ENCODE assay signal across 9 mouse cellular contexts in genomic region chr2:128155412-128156066, GRCm38 (mm10). TPM values are rescaled to one million over a fixed set of nuclear protein-coding genes. Genes with fewer than 3 reads are reported as not detected.
DNase-seq lines count a peak whose midpoint lies in the region.
"Had no signal": no experiment of that assay in that cellular context is flagged by ENCODE, and none has a peak within 500 bp of the region (broad histone marks: within the 10 kb centered on the region; RNA-seq: fewer than 3 reads in every experiment).

No protein-coding gene starts in this region.

- peak; percentile 72 for DNase-seq in heart, postnatal 4 days
- DNase-seq in heart, adult 11 months, result no peak
- DNase-seq in spleen, adult 12 weeks (ENCODE audit: low spot score), result peak; percentile 41
- DNase-seq in spleen, adult 18-20 months, result no peak
- DNase-seq in kidney, postnatal 36 days, result peak; percentile 60 to 76
- peak; percentile 51 for DNase-seq in thymus, postnatal 14 days
- DNase-seq in B cell, adult 2 months, result no peak
- no peak for DNase-seq in gastrocnemius, adult 18-20 months (ENCODE audit: low spot score)
- DNase-seq: lung, embryonic 14.5 days had no signal

RNA-seq across cellular contexts. Expression of gene Bcl2l11, which starts 29.7 kb away (rescaled TPM):
- total RNA-seq in heart, postnatal 4 days (2021), result 10 to 100 TPM; 28.2 to 29.9 TPM
- total RNA-seq in gastrocnemius, adult 18-20 months (2021), result 1 to 10 TPM; 5.4 to 9.9 TPM

Comparison
In these comparisons a context has a peak if more than half of its experiments do, and no peak if none do; other contexts are left out.
1. DNase-seq: peak in heart, postnatal 4 days (single experiment), spleen, adult 12 weeks (single experiment), kidney, postnatal 36 days (2 of 2) and thymus, postnatal 14 days (single experiment); none in heart, adult 11 months (single experiment), spleen, adult 18-20 months (0 of 2), B cell, adult 2 months (0 of 2) and gastrocnemius, adult 18-20 months (single experiment).